Mouse (Mus musculus): Measurements from ENCODE around the gene Spint2. TPM values are rescaled to one million over a fixed set of nuclear protein-coding genes. Genes with fewer than 3 reads are reported as not detected.

Gene Spint2
- 36.1 and 43.5 TPM in 2 replicates for polyA plus RNA-seq (2014; fragmentation: Nextera tagmentation; extraction: Ambion mirVana)

GRCm38 (mm10) chr7:29281201-29282073 is at the start of gene Spint2:
Gene Spint2 (minus strand): TSS chr7:29281912.
- peaks cover 7% of the 10 kb centered on the region for H3K4me1 ChIP-seq (replicated peaks; ENCODE audit: control insufficient read depth, insufficient read depth, low read length)
- ATAC-seq (replicated peaks; ENCODE audit: low FRiP score) (peak; percentile 71), DNase-seq (ENCODE audit: low spot score) (peak; percentile 81)
- H3K9ac ChIP-seq (ENCODE audit: low read length) = peak within 1 kb of the TSS; percentile 62
- under 1% methylated on average over 69 of the region's 80 CpGs for WGBS
- peaks cover 20% of the 10 kb centered on the region for H3K27me3 ChIP-seq (ENCODE audit: control insufficient read depth, insufficient read depth, low read length)
- peak within 1 kb of the TSS; percentile 98 for H3K4me2 ChIP-seq (ENCODE audit: low read depth, low read length, severe bottlenecking)
- H3K27ac ChIP-seq (ENCODE audit: low read depth, low read length) = no peak within 1 kb of the TSS
- peak within 1 kb of the TSS; percentile 56 for H3K4me3 ChIP-seq (ENCODE audit: low read depth, low read length)
- H3K36me3 ChIP-seq (ENCODE audit: control insufficient read depth, insufficient read depth, low read length) = no peaks in the 10 kb centered on the region
- no peaks in the 10 kb centered on the region for H3K9me3 ChIP-seq (ENCODE audit: control insufficient read depth, low read length)

- Histone ChIP-seq H3K9me3 (ENCODE audit: control insufficient read depth, low read length) (no peaks in the 10 kb centered on the region), H3K4me2 (ENCODE audit: low read depth, low read length, severe bottlenecking) (no peak overlapping the region), H3K27me3 (ENCODE audit: control insufficient read depth, insufficient read depth, low read length) (no peaks in the 10 kb centered on the region), H3K4me3 (ENCODE audit: low read depth, low read length) (no peak overlapping the region), H3K4me1 (replicated peaks; ENCODE audit: control insufficient read depth, insufficient read depth, low read length) (no peaks in the 10 kb centered on the region), H3K27ac (ENCODE audit: low read depth, low read length) (no peak overlapping the region), H3K9ac (ENCODE audit: low read length) (no peak overlapping the region), H3K36me3 (ENCODE audit: control insufficient read depth, insufficient read depth, low read length) (no peaks in the 10 kb centered on the region; the same call in 1 of the 2 replicates)
- 95% methylated on average over 16 of the region's 16 CpGs for WGBS
- no peak for DNase-seq (ENCODE audit: low spot score)
- no peak for ATAC-seq (replicated peaks; ENCODE audit: low FRiP score)
Observed at GRCm38 (mm10) chr7:29328984-29329383, 47.3 kb upstream of the Spint2 start.

GRCm38 (mm10) chr7:29327087-29327486 is 45.4 kb upstream of the Spint2 start:
- Histone ChIP-seq H3K27ac (ENCODE audit: low read depth, low read length) (no peak overlapping the region), H3K9me3 (ENCODE audit: control insufficient read depth, low read length) (no peaks in the 10 kb centered on the region), H3K4me2 (ENCODE audit: low read depth, low read length, severe bottlenecking) (no peak overlapping the region), H3K4me3 (ENCODE audit: low read depth, low read length) (no peak overlapping the region), H3K4me1 (replicated peaks; ENCODE audit: control insufficient read depth, insufficient read depth, low read length) (no peaks in the 10 kb centered on the region), H3K9ac (ENCODE audit: low read length) (no peak overlapping the region), H3K27me3 (ENCODE audit: control insufficient read depth, insufficient read depth, low read length) (no peaks in the 10 kb centered on the region), H3K36me3 (ENCODE audit: control insufficient read depth, insufficient read depth, low read length) (no peaks in the 10 kb centered on the region)
- no peak for DNase-seq (ENCODE audit: low spot score)
- WGBS = 92% methylated on average over 6 of the region's 6 CpGs
- ATAC-seq (replicated peaks; ENCODE audit: low FRiP score) = no peak

- peak overlapping the region; percentile 53 for H3K4me2 ChIP-seq (ENCODE audit: low read depth, low read length, severe bottlenecking)
- H3K27me3 ChIP-seq (ENCODE audit: control insufficient read depth, insufficient read depth, low read length) = no peaks in the 10 kb centered on the region
- H3K36me3 ChIP-seq (ENCODE audit: control insufficient read depth, insufficient read depth, low read length) = no peaks in the 10 kb centered on the region; the same call in 1 of the 2 replicates
- peak; percentile 79 for DNase-seq (ENCODE audit: low spot score)
- H3K4me1 ChIP-seq (replicated peaks; ENCODE audit: control insufficient read depth, insufficient read depth, low read length) = peaks cover 38% of the 10 kb centered on the region
- 8% methylated on average over 19 of the region's 19 CpGs for WGBS
- ATAC-seq (replicated peaks; ENCODE audit: low FRiP score) = no peak
- H3K9ac ChIP-seq (ENCODE audit: low read length) = peak overlapping the region; percentile 52
- no peaks in the 10 kb centered on the region for H3K9me3 ChIP-seq (ENCODE audit: control insufficient read depth, low read length)
- H3K27ac ChIP-seq (ENCODE audit: low read depth, low read length) = peak overlapping the region; percentile 91; the same call in 1 of the 2 replicates
- H3K4me3 ChIP-seq (ENCODE audit: low read depth, low read length) = peak overlapping the region; percentile 20
Observed at GRCm38 (mm10) chr7:29319337-29320307, 37.9 kb upstream of the Spint2 start.

- H3K36me3 ChIP-seq (ENCODE audit: control insufficient read depth, insufficient read depth, low read length) = no peaks in the 10 kb centered on the region; the same call in 1 of the 2 replicates
- peaks cover 38% of the 10 kb centered on the region for H3K4me1 ChIP-seq (replicated peaks; ENCODE audit: control insufficient read depth, insufficient read depth, low read length)
- no peaks in the 10 kb centered on the region for H3K9me3 ChIP-seq (ENCODE audit: control insufficient read depth, low read length)
- peak overlapping the region; percentile 91 for H3K27ac ChIP-seq (ENCODE audit: low read depth, low read length)
- H3K4me2 ChIP-seq (ENCODE audit: low read depth, low read length, severe bottlenecking) = peak overlapping the region; percentile 53
- ATAC-seq (replicated peaks; ENCODE audit: low FRiP score) (peak; percentile 11), DNase-seq (ENCODE audit: low spot score) (no peak)
- H3K9ac ChIP-seq (ENCODE audit: low read length) = peak overlapping the region; percentile 52
- 3% methylated on average over 18 of the region's 18 CpGs for WGBS
- peak overlapping the region; percentile 20 for H3K4me3 ChIP-seq (ENCODE audit: low read depth, low read length)
- no peaks in the 10 kb centered on the region for H3K27me3 ChIP-seq (ENCODE audit: control insufficient read depth, insufficient read depth, low read length)
Observed at GRCm38 (mm10) chr7:29318115-29318911, 36.6 kb upstream of the Spint2 start.

- H3K4me2 ChIP-seq (ENCODE audit: low read depth, low read length, severe bottlenecking) = peak overlapping the region; percentile 53
Observed at GRCm38 (mm10) chr7:29317558-29317957, 35.8 kb upstream of the Spint2 start.

GRCm38 (mm10) chr7:29316976-29317375 is 35.3 kb upstream of the Spint2 start:
- H3K27me3 ChIP-seq (ENCODE audit: control insufficient read depth, insufficient read depth, low read length) = no peaks in the 10 kb centered on the region
- no peaks in the 10 kb centered on the region; the same call in 1 of the 2 replicates for H3K36me3 ChIP-seq (ENCODE audit: control insufficient read depth, insufficient read depth, low read length)
- peak overlapping the region; percentile 0; the same call in 1 of the 2 replicates for H3K4me3 ChIP-seq (ENCODE audit: low read depth, low read length)
- peak overlapping the region; percentile 53 for H3K4me2 ChIP-seq (ENCODE audit: low read depth, low read length, severe bottlenecking)
- peak; percentile 53 for ATAC-seq (replicated peaks; ENCODE audit: low FRiP score)
- 4% methylated on average over 10 of the region's 10 CpGs for whole genome bisulfite sequencing
- H3K9ac ChIP-seq (ENCODE audit: low read length) = peak overlapping the region; percentile 5
- peaks cover 42% of the 10 kb centered on the region for H3K4me1 ChIP-seq (replicated peaks; ENCODE audit: control insufficient read depth, insufficient read depth, low read length)
- DNase-seq (ENCODE audit: low spot score) = peak; percentile 83
- H3K9me3 ChIP-seq (ENCODE audit: control insufficient read depth, low read length) = no peaks in the 10 kb centered on the region
- peak overlapping the region; percentile 91 for H3K27ac ChIP-seq (ENCODE audit: low read depth, low read length)

More at GRCm38 (mm10) chr7:29317558-29317957, 35.8 kb upstream of the Spint2 start:
- no peaks in the 10 kb centered on the region for H3K27me3 ChIP-seq (ENCODE audit: control insufficient read depth, insufficient read depth, low read length)
- WGBS = 3% methylated on average over 2 of the region's 2 CpGs
- ATAC-seq (replicated peaks; ENCODE audit: low FRiP score) (peak; percentile 81), DNase-seq (ENCODE audit: low spot score) (peak; percentile 91)
- H3K36me3 ChIP-seq (ENCODE audit: control insufficient read depth, insufficient read depth, low read length) = no peaks in the 10 kb centered on the region; the same call in 1 of the 2 replicates
- H3K9me3 ChIP-seq (ENCODE audit: control insufficient read depth, low read length) = no peaks in the 10 kb centered on the region
- H3K4me3 ChIP-seq (ENCODE audit: low read depth, low read length) = no peak overlapping the region; the same call in 1 of the 2 replicates
- peak overlapping the region; percentile 91 for H3K27ac ChIP-seq (ENCODE audit: low read depth, low read length)
- H3K4me1 ChIP-seq (replicated peaks; ENCODE audit: control insufficient read depth, insufficient read depth, low read length) = peaks cover 42% of the 10 kb centered on the region
- peak overlapping the region; percentile 5; the same call in 1 of the 2 replicates for H3K9ac ChIP-seq (ENCODE audit: low read length)
